Mouse (Mus musculus): ENCODE measurements at regions not wholly inside any gene's neighbourhood (a gene's known extent, or its start where the extent isn't known, plus 50 kb on each side); places are given as distances from the start of the nearest gene placed in this dataset.

DNA sequence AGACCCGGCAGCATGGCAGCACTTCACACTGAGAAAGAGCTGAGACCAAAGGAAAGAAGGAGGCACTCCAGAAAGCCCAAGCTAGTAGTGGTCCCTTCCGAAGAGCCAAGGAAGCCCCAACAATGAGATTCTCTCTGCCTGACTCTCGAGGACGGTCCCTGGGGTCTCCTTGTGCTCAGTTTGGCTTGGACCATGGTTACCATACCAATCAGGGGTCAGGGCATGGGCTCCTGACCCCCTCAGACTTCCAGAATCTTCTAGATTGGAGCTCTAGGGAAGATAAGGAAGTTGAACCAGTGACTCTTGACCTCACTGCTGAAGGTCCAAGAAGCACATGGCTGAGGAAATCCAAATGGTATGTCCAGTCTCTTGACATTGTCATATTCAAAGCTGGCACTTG, 53.0 kb upstream of the Cplx2 start:
- no peak for DNase-seq (ENCODE audit: extremely low read depth, low read depth, low spot score)

DNA sequence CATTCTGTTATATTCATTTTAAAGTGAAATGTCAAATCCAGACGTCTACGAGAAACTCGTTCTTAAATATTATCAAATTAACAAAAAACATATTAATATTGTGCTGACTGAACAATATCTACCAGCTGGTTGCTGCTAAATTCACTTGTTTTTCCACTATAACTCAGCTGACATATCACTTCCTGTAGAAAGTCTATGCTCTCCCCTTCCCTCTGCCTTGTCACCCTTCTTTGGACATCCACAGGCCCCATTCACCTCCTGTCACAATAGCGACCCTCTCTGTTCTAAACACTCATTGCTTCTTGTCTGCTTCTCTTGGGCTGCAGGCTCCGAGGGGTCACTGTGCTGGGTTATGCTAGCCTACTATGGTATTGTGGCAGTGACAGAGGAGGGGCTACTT, 52.5 kb upstream of the Cplx2 start:
- DNase-seq (ENCODE audit: extremely low read depth, low read depth, low spot score) = no peak

DNA sequence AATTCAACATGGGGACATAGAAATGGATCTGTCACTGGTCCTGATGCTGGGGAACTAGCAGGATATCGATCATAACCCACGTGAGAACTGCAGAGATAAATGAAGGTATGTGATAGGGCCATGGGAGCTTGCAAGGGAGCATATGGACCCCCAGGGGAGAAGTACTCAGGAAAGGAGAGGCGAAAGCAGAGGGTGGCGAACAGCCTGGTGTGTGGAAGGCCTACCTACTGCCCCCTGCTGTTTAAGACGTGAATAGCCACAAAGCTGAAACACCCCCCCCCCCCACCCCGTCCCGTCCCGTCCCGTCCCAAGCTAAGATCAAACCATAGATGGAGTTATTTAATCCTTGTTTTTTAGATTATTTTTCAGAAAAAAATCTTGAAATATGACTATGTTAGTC, 50.9 kb upstream of the Cplx2 start:
- no peak for DNase-seq (ENCODE audit: extremely low read depth, low read depth, low spot score)

DNA sequence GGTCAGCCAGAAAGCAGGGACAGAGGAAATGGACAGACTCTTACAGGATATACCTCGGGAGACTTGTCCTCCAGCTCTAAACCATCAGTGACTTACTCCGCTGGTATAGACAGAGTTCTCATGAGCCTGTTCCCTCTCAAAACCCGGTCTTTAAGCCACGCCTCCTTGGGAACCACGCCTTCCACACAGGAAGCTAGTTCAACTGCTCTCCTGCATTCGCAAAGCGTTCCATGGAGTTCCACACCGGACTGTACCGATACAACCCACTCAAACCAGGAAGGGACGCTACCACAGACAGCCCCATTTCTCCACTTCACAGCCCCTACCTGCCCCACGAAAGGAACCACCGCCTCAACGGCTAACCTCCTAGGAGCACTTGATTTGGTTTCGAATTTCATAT, 50.1 kb upstream of the Cplx2 start:
- no peak for DNase-seq (ENCODE audit: extremely low read depth, low read depth, low spot score)

All from fat pad, adult 2 months (tissue).